ENCODE assay signal across 7 mouse cellular contexts in the genomic region with DNA sequence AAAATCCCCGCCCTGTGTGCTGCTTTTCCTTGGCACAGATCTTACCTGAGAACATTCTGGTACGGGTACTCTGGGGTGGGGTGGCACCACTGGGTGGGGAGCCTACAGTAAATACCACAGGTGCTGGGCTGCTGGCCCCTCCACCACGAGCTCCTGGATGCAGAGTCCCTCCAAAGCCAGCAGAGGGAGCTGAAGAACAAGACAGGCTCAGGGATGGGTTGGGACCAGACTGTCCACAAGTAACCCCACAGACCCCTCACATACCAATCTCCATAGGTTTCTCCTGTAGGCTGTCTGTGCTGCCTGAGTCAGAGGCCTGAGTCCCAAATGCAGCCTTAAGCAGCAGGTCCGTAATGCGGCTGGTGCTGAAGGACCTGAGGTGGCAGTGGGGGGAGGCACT. TPM values are rescaled to one million over a fixed set of nuclear protein-coding genes. Genes with fewer than 3 reads are reported as not detected.
DNase-seq lines count a peak whose midpoint lies in the region; ATAC-seq and TF ChIP-seq lines count a peak whose summit lies in the region.

No protein-coding gene starts in this region.

- H3K9ac ChIP-seq in heart, postnatal 0 days (replicated peaks; ENCODE audit: low read depth, low read length): no peak overlapping the region
- no peak overlapping the region for H3K9ac ChIP-seq in limb, embryonic 11.5 days (ENCODE audit: low read length)
- H3K9ac ChIP-seq in midbrain, embryonic 14.5 days (replicated peaks; ENCODE audit: low read length): no peak overlapping the region

- peak; percentile 63 for TF ChIP-seq CTCF in cortical plate, adult 2 months (IDR thresholded peaks at IDR 0.05; ENCODE audit: extremely low read depth, insufficient read depth, low read length)
- peak; percentile 71 for TF ChIP-seq CTCF in heart, postnatal 0 days (IDR thresholded peaks at IDR 0.05; ENCODE audit: low read depth)

- H3K27ac ChIP-seq in cortical plate, adult 2 months (ENCODE audit: insufficient read depth, low read length): no peak overlapping the region
- no peak overlapping the region for H3K27ac ChIP-seq in heart, postnatal 0 days (ENCODE audit: low read depth)
- no peak overlapping the region for H3K27ac ChIP-seq in limb, embryonic 11.5 days (replicated peaks; ENCODE audit: low read depth, low read length)
- no peak overlapping the region for H3K27ac ChIP-seq in midbrain, embryonic 14.5 days (replicated peaks; ENCODE audit: low read depth, low read length)

- no peaks in the 10 kb centered on the region for H3K27me3 ChIP-seq in heart, postnatal 0 days (ENCODE audit: control insufficient read depth, insufficient read depth, low read length)
- H3K27me3 ChIP-seq in limb, embryonic 11.5 days (ENCODE audit: control insufficient read depth, insufficient read depth, low read length): no peaks in the 10 kb centered on the region
- H3K27me3 ChIP-seq in midbrain, embryonic 14.5 days (ENCODE audit: control insufficient read depth, insufficient read depth, low read length): no peaks in the 10 kb centered on the region

- H3K36me3 ChIP-seq in heart, postnatal 0 days (replicated peaks; ENCODE audit: control insufficient read depth, insufficient read depth, low read length): peaks cover 75% of the 10 kb centered on the region
- peaks cover 52% of the 10 kb centered on the region for H3K36me3 ChIP-seq in limb, embryonic 11.5 days (ENCODE audit: control insufficient read depth, insufficient read depth, low read length)
- H3K36me3 ChIP-seq in midbrain, embryonic 14.5 days (ENCODE audit: control insufficient read depth, insufficient read depth, low read length): peaks cover 90% of the 10 kb centered on the region

- TF ChIP-seq EP300 in heart, postnatal 0 days (IDR thresholded peaks at IDR 0.05; ENCODE audit: low read depth): no peak

- no peak for TF ChIP-seq POLR2A in cortical plate, adult 2 months (IDR thresholded peaks at IDR 0.05; ENCODE audit: extremely low read depth, insufficient read depth, low read length)

- H3K4me2 ChIP-seq in heart, postnatal 0 days (ENCODE audit: low read depth, low read length): no peak overlapping the region
- no peak overlapping the region for H3K4me2 ChIP-seq in limb, embryonic 11.5 days (ENCODE audit: low read depth, severe bottlenecking)
- no peak overlapping the region for H3K4me2 ChIP-seq in midbrain, embryonic 14.5 days (ENCODE audit: low read length)

- 56% methylated on average over 5 of the region's 5 CpGs for WGBS in heart, postnatal 0 days
- WGBS in limb, embryonic 11.5 days: 74% methylated on average over 5 of the region's 5 CpGs
- 67% methylated on average over 5 of the region's 5 CpGs for WGBS in midbrain, embryonic 14.5 days

- DNase-seq in 3T3-L1 (ENCODE audit: low read depth, low spot score): peak; percentile 56
- DNase-seq in CD4-positive, CD25-positive, alpha-beta regulatory T cell, adult 2 months (ENCODE audit: low read depth, low spot score): peak; percentile 70
- DNase-seq in heart, postnatal 0 days (ENCODE audit: low spot score): peak; percentile 49
- DNase-seq in limb, embryonic 11.5 days (ENCODE audit: low spot score): peak; percentile 55
- peak; percentile 83 for DNase-seq in midbrain, embryonic 14.5 days
- DNase-seq in thymus, postnatal 36 days: peak; percentile 42 to 43

- H3K4me1 ChIP-seq in cortical plate, adult 2 months (ENCODE audit: control insufficient read depth, insufficient read depth, low read length): no peaks in the 10 kb centered on the region
- no peaks in the 10 kb centered on the region for H3K4me1 ChIP-seq in heart, postnatal 0 days (ENCODE audit: control insufficient read depth, insufficient read depth)
- H3K4me1 ChIP-seq in limb, embryonic 11.5 days (ENCODE audit: control insufficient read depth, insufficient read depth, low read length): no peaks in the 10 kb centered on the region
- no peaks in the 10 kb centered on the region for H3K4me1 ChIP-seq in midbrain, embryonic 14.5 days (ENCODE audit: control insufficient read depth, insufficient read depth, low read length)

- no peaks in the 10 kb centered on the region for H3K9me3 ChIP-seq in heart, postnatal 0 days (replicated peaks; ENCODE audit: control insufficient read depth, low read length)
- H3K9me3 ChIP-seq in limb, embryonic 11.5 days (ENCODE audit: control insufficient read depth, low read length): no peaks in the 10 kb centered on the region
- H3K9me3 ChIP-seq in midbrain, embryonic 14.5 days (ENCODE audit: control insufficient read depth, low read length): no peaks in the 10 kb centered on the region

- H3K4me3 ChIP-seq in cortical plate, adult 2 months (ENCODE audit: insufficient read depth, low read length): no peak overlapping the region
- no peak overlapping the region for H3K4me3 ChIP-seq in heart, postnatal 0 days (ENCODE audit: low read depth, low read length)
- no peak overlapping the region for H3K4me3 ChIP-seq in limb, embryonic 11.5 days (ENCODE audit: low read depth, low read length)
- no peak overlapping the region for H3K4me3 ChIP-seq in midbrain, embryonic 14.5 days (replicated peaks; ENCODE audit: low read depth, low read length)

- peak; percentile 44; the same call in 1 of the 2 replicates for ATAC-seq in heart, postnatal 0 days (ENCODE audit: insufficient read depth, low read depth)
- ATAC-seq in limb, embryonic 11.5 days (ENCODE audit: insufficient number of reproducible peaks, low FRiP score, low TSS enrichment, low read depth): 0 out of 2 replicates have a peak, but pooled peaks have one; percentile 31
- 0 out of 2 replicates have a peak, but pooled peaks have one; percentile 34 for ATAC-seq in midbrain, embryonic 14.5 days (ENCODE audit: low FRiP score, low TSS enrichment)

RNA-seq across cellular contexts. Expression of a gene that starts 8.2 kb away (rescaled TPM):
- 19.6 and 20.1 TPM in 2 replicates for polyA plus RNA-seq in cortical plate, adult 2 months (2012; rRNA removed)
- total RNA-seq in heart, postnatal 0 days (2014; rRNA removed; ENCODE audit: low replicate concordance): 21.2 and 23.7 TPM in 2 replicates
- 20.5 and 23.4 TPM in 2 replicates for polyA plus RNA-seq in heart, postnatal 0 days (2015; fragmentation: Nextera tagmentation; extraction: Ambion mirVana)
- polyA plus RNA-seq in limb, embryonic 11.5 days (2014; fragmentation: Nextera tagmentation; extraction: Ambion mirVana): 20.9 and 24.0 TPM in 2 replicates
- polyA plus RNA-seq in midbrain, embryonic 14.5 days (2014; fragmentation: Nextera tagmentation; extraction: Ambion mirVana): 12.5 and 13.5 TPM in 2 replicates

RNA-seq across cellular contexts. Expression of a gene that starts 18.2 kb away (rescaled TPM):
- polyA plus RNA-seq in cortical plate, adult 2 months (2012; rRNA removed): 26.8 TPM in 2 replicates
- total RNA-seq in heart, postnatal 0 days (2014; rRNA removed; ENCODE audit: low replicate concordance): 21.9 and 43.1 TPM in 2 replicates
- polyA plus RNA-seq in heart, postnatal 0 days (2015; fragmentation: Nextera tagmentation; extraction: Ambion mirVana): 10.2 and 12.7 TPM in 2 replicates
- 45.6 and 51.7 TPM in 2 replicates for polyA plus RNA-seq in limb, embryonic 11.5 days (2014; fragmentation: Nextera tagmentation; extraction: Ambion mirVana)
- 41.0 and 55.3 TPM in 2 replicates for polyA plus RNA-seq in midbrain, embryonic 14.5 days (2014; fragmentation: Nextera tagmentation; extraction: Ambion mirVana)

RNA-seq across cellular contexts. Expression of a gene that starts 21.2 kb away (rescaled TPM):
- polyA plus RNA-seq in cortical plate, adult 2 months (2012; rRNA removed): 56.4 and 57.8 TPM in 2 replicates
- total RNA-seq in heart, postnatal 0 days (2014; rRNA removed; ENCODE audit: low replicate concordance): 31.8 and 36.3 TPM in 2 replicates
- 9.8 TPM in 2 replicates for polyA plus RNA-seq in heart, postnatal 0 days (2015; fragmentation: Nextera tagmentation; extraction: Ambion mirVana)
- polyA plus RNA-seq in limb, embryonic 11.5 days (2014; fragmentation: Nextera tagmentation; extraction: Ambion mirVana): 37.8 and 42.2 TPM in 2 replicates
- 59.0 and 66.0 TPM in 2 replicates for polyA plus RNA-seq in midbrain, embryonic 14.5 days (2014; fragmentation: Nextera tagmentation; extraction: Ambion mirVana)

RNA-seq across cellular contexts. Expression of a gene that starts 50.9 kb away (rescaled TPM):
- polyA plus RNA-seq in cortical plate, adult 2 months (2012; rRNA removed): 13.4 and 15.3 TPM in 2 replicates
- total RNA-seq in heart, postnatal 0 days (2014; rRNA removed; ENCODE audit: low replicate concordance): 23.0 and 42.1 TPM in 2 replicates
- polyA plus RNA-seq in heart, postnatal 0 days (2015; fragmentation: Nextera tagmentation; extraction: Ambion mirVana): 23.6 and 26.5 TPM in 2 replicates
- polyA plus RNA-seq in limb, embryonic 11.5 days (2014; fragmentation: Nextera tagmentation; extraction: Ambion mirVana): 25.8 and 27.8 TPM in 2 replicates
- polyA plus RNA-seq in midbrain, embryonic 14.5 days (2014; fragmentation: Nextera tagmentation; extraction: Ambion mirVana): 8.1 and 8.9 TPM in 2 replicates

RNA-seq across cellular contexts. Expression of a gene that starts 51.1 kb away (rescaled TPM):
- 1.5 and 1.8 TPM in 2 replicates for polyA plus RNA-seq in cortical plate, adult 2 months (2012; rRNA removed)
- 2.5 and 4.8 TPM in 2 replicates for total RNA-seq in heart, postnatal 0 days (2014; rRNA removed; ENCODE audit: low replicate concordance)
- polyA plus RNA-seq in heart, postnatal 0 days (2015; fragmentation: Nextera tagmentation; extraction: Ambion mirVana): 6.1 and 6.4 TPM in 2 replicates
- 29.3 and 30.5 TPM in 2 replicates for polyA plus RNA-seq in limb, embryonic 11.5 days (2014; fragmentation: Nextera tagmentation; extraction: Ambion mirVana)
- polyA plus RNA-seq in midbrain, embryonic 14.5 days (2014; fragmentation: Nextera tagmentation; extraction: Ambion mirVana): 2.5 and 5.9 TPM in 2 replicates
